Mouse (Mus musculus): ENCODE data around the gene B3gnt8.

- TF ChIP-seq POLR2A (IDR thresholded peaks at IDR 0.05; ENCODE audit: extremely low read depth, insufficient read depth, low read length), result no peak
- no peak for TF ChIP-seq CTCF (IDR thresholded peaks at IDR 0.05; ENCODE audit: extremely low read depth, insufficient read depth, low read length)
Measured at GRCm38 (mm10) chr7:25637099-25637498, 10.6 kb downstream of the B3gnt8 start.
